Mouse (Mus musculus): ENCODE measurements around the gene Evi5l. TPM values are rescaled to one million over a fixed set of nuclear protein-coding genes. Genes with fewer than 3 reads are reported as not detected.

The Evi5l gene
- 9.9 and 11.7 TPM in 2 replicates for polyA plus RNA-seq (2012; ENCODE audit: insufficient read depth, insufficient read length, missing spikeins)

- H3K27ac ChIP-seq (ENCODE audit: insufficient read depth, low read depth, low read length), result no peak within 1 kb of the TSS
- peaks cover 10% of the 10 kb centered on the region for H3K4me1 ChIP-seq (ENCODE audit: control insufficient read depth, insufficient read depth, low read length)
- TF ChIP-seq POLR2A (IDR thresholded peaks at IDR 0.05; ENCODE audit: borderline replicate concordance, low read depth, low read length) (no peak), CTCF (IDR thresholded peaks at IDR 0.05; ENCODE audit: low read depth, low read length) (no peak)
- peak within 1 kb of the TSS; percentile 78 for H3K4me3 ChIP-seq (ENCODE audit: insufficient read depth, low read length)
Observed at GRCm38 (mm10) chr8:4165852-4166751, at the start of gene Evi5l. TSS of gene Evi5l (plus strand) at chr8:4166567.

DNA sequence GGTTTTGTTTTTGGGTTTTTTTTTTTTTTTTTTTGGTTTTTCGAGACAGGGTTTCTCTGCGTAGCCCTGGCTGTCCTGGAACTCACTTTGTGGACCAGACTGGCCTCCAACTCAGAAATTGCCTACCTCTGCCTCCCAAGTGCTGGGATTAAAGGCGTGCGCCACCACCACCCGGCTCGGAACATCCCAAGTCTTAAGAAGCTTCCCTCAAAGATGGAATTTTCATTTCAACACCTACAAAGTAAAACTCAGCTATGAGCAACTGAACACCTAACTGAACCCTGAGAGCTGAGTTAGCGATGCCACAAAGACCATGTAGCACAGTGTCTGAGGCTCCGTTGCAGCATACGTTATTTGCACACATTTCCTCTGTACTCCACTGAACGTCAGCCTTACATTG lies 32.6 kb upstream of the Evi5l start, which contains the start of gene Cd209g:
Gene Cd209g (plus strand): TSS at position 301 of the 400 bp plus-strand sequence.
- H3K27ac ChIP-seq (ENCODE audit: insufficient read depth, low read depth, low read length), result no peak within 1 kb of the TSS
- no peak within 1 kb of the TSS for H3K4me3 ChIP-seq (ENCODE audit: insufficient read depth, low read length)
- no peaks in the 10 kb centered on the region for H3K4me1 ChIP-seq (ENCODE audit: control insufficient read depth, insufficient read depth, low read length)
- TF ChIP-seq CTCF (IDR thresholded peaks at IDR 0.05; ENCODE audit: low read depth, low read length) (no peak), POLR2A (IDR thresholded peaks at IDR 0.05; ENCODE audit: borderline replicate concordance, low read depth, low read length) (no peak)

DNA sequence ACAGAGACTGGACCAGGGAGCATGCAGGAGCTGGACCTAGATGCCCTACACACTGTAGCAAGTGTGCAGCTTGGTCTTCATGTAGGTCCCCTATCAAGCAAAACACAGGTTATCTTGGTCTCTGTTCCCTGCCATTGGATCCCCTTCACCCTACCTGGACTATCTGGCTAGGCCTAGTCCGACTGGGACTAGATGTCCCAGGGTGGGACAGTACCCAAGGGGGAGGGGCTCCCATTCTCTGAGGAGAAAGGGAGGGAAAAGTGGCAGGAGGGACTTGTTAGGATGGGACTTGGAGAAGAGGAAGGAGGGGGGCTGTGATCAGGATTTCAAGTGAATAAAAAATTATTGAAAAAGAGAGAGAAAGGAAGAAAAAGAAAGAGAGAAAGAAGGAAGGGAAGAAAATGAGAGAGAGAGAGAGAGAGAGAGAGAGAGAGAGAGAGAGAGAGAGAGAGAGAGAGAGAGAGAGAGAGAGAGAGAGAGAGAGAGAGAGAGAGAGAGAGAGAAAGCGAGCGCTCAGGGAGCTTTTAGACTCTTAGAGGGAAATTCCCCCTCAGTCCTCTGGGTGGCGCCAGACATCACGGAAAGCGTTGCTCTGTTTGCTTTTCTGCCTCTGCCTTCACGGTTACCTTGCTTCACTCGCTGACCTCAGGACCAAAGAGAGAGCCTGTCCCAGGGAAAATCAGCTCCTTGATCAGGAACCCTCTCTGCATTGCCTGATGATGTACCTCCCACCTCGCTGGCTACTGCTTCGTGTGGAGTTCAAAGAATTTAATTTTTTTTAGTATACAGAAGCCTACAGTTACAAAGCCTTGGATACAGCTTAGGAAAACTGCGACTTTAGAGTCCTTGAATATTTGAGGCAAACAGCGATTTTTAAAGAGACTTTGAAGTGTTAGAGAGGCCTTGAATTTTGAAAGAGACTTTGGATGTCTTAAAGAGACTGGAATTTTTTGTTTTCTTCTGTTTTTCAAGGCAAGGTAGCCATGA lies 26.4 kb upstream of the Evi5l start:
- Histone ChIP-seq H3K4me3 (ENCODE audit: insufficient read depth, low read length) (no peak overlapping the region), H3K4me1 (ENCODE audit: control insufficient read depth, insufficient read depth, low read length) (no peaks in the 10 kb centered on the region), H3K27ac (ENCODE audit: insufficient read depth, low read depth, low read length) (no peak overlapping the region)
- TF ChIP-seq CTCF (IDR thresholded peaks at IDR 0.05; ENCODE audit: low read depth, low read length), result peak; percentile 76
- TF ChIP-seq POLR2A (IDR thresholded peaks at IDR 0.05; ENCODE audit: borderline replicate concordance, low read depth, low read length), result no peak

DNA sequence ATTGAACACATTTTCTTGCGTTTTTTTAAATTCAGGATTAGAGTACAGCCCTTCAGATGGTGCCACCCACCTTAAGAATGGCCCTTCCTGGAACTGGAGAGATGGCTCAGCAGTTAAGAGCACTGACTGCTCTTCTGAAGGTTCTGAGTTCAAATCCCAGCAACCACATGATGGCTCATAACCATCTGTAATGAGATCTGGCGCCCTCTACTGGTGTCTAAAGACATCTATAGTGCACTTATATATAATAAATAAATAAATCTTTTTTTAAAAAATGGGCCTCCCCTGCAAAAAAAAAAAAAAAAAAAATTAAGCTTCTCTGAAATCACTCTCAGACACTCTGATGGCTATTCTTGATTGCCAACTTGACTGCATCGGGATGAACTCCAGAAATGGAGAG lies 24.6 kb upstream of the Evi5l start:
- TF ChIP-seq POLR2A (IDR thresholded peaks at IDR 0.05; ENCODE audit: borderline replicate concordance, low read depth, low read length) (no peak), CTCF (IDR thresholded peaks at IDR 0.05; ENCODE audit: low read depth, low read length) (no peak)
- H3K27ac ChIP-seq (ENCODE audit: insufficient read depth, low read depth, low read length), result no peak overlapping the region
- no peak overlapping the region for H3K4me3 ChIP-seq (ENCODE audit: insufficient read depth, low read length)
- no peaks in the 10 kb centered on the region for H3K4me1 ChIP-seq (ENCODE audit: control insufficient read depth, insufficient read depth, low read length)

DNA sequence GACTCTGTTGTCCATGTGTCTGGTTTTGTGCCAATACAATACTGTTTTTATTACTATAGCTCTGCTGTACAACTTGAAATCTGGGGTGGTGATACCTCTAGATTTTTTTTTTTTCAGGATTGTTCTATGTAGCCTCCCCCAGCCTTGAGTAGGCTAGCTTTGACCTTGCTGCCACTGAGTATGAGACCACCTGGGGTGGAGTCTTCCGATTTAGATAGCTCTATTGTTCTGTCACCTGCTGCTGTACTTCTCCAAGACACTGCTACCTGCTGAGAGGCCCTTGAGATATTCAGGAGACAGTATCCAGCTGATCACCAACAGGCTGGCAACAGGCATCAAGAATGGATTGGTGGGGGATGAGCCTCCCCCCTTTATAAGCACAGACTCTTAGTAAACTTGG lies 19.1 kb upstream of the Evi5l start:
- TF ChIP-seq POLR2A (IDR thresholded peaks at IDR 0.05; ENCODE audit: borderline replicate concordance, low read depth, low read length) (no peak), CTCF (IDR thresholded peaks at IDR 0.05; ENCODE audit: low read depth, low read length) (no peak)
- Histone ChIP-seq H3K27ac (ENCODE audit: insufficient read depth, low read depth, low read length) (no peak overlapping the region), H3K4me1 (ENCODE audit: control insufficient read depth, insufficient read depth, low read length) (no peaks in the 10 kb centered on the region), H3K4me3 (ENCODE audit: insufficient read depth, low read length) (no peak overlapping the region)

DNA sequence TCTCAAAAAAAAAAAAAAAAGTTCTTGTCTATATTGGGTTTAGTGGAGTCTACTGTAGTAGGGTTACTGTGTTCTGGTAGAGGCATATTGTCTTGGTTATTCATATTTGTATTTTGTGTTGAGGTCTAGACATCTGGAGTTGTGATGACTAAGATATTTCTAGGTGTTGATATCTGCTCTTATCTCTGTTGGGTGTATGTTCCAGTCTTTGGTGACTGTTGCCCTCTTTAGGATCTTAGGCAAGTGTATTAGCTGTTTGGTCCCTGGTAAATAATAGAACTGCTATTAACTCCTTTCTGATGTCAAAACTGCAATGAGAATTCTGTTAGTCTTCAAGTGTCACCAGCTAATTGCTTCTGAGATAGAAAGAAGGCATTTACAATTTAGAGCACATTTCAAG lies 11.5 kb upstream of the Evi5l start:
- Histone ChIP-seq H3K4me1 (ENCODE audit: control insufficient read depth, insufficient read depth, low read length) (no peaks in the 10 kb centered on the region), H3K4me3 (ENCODE audit: insufficient read depth, low read length) (no peak overlapping the region), H3K27ac (ENCODE audit: insufficient read depth, low read depth, low read length) (no peak overlapping the region)
- no peak for TF ChIP-seq POLR2A (IDR thresholded peaks at IDR 0.05; ENCODE audit: borderline replicate concordance, low read depth, low read length)
- no peak for TF ChIP-seq CTCF (IDR thresholded peaks at IDR 0.05; ENCODE audit: low read depth, low read length)

- Histone ChIP-seq H3K4me1 (ENCODE audit: control insufficient read depth, insufficient read depth, low read length) (peaks cover 10% of the 10 kb centered on the region), H3K27ac (ENCODE audit: insufficient read depth, low read depth, low read length) (no peak overlapping the region), H3K4me3 (ENCODE audit: insufficient read depth, low read length) (no peak overlapping the region)
- TF ChIP-seq POLR2A (IDR thresholded peaks at IDR 0.05; ENCODE audit: borderline replicate concordance, low read depth, low read length) (no peak), CTCF (IDR thresholded peaks at IDR 0.05; ENCODE audit: low read depth, low read length) (no peak)
Observed at GRCm38 (mm10) chr8:4162786-4163185, 3.6 kb upstream of the Evi5l start.

DNA sequence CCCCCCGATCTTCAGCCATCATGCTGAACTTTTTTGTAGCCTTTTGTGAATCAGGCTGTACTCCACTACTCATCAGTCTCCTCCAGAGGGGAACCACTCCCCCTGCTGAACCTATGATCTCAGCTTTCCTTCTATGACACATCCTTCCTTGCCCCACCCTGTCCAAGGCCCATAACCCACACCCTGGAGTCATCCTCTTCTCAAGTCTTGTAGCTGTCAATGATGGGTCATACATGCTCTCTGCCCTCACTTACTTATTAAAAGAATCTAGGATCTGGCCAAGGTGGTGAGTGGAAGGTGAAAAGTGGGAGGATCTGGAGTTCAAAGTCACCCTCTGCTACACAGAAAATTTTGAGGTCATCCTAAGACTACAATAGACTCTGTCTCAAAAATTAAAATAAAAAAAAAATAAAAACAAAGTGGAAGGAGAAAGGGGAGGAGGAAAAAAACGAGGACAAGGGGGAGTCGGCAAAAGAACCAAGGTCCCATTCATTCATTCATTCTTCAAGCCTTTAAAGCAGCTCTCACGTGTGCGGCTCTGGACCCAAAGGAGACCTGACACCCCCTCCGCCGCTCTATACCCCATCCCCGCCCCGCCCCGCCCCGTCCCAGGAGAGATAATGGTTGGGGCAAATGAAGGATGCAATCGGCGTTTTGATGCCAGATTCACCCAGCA lies 1.1 kb upstream of the Evi5l start:
- peak overlapping the region; percentile 62 for H3K4me3 ChIP-seq (ENCODE audit: insufficient read depth, low read length)
- TF ChIP-seq CTCF (IDR thresholded peaks at IDR 0.05; ENCODE audit: low read depth, low read length) (no peak), POLR2A (IDR thresholded peaks at IDR 0.05; ENCODE audit: borderline replicate concordance, low read depth, low read length) (no peak)
- no peak overlapping the region for H3K27ac ChIP-seq (ENCODE audit: insufficient read depth, low read depth, low read length)
- H3K4me1 ChIP-seq (ENCODE audit: control insufficient read depth, insufficient read depth, low read length), result peaks cover 10% of the 10 kb centered on the region

- peak overlapping the region; percentile 78 for H3K4me3 ChIP-seq (ENCODE audit: insufficient read depth, low read length)
- no peak overlapping the region for H3K27ac ChIP-seq (ENCODE audit: insufficient read depth, low read depth, low read length)
- peaks cover 10% of the 10 kb centered on the region for H3K4me1 ChIP-seq (ENCODE audit: control insufficient read depth, insufficient read depth, low read length)
- no peak for TF ChIP-seq POLR2A (IDR thresholded peaks at IDR 0.05; ENCODE audit: borderline replicate concordance, low read depth, low read length)
- no peak for TF ChIP-seq CTCF (IDR thresholded peaks at IDR 0.05; ENCODE audit: low read depth, low read length)
Observed at GRCm38 (mm10) chr8:4166881-4167525, 636 bp downstream of the Evi5l start.
